Mouse (Mus musculus) heart, embryonic 11.5 days (tissue): ENCODE data around the gene Gdpd5. TPM values are rescaled to one million over a fixed set of nuclear protein-coding genes. Genes with fewer than 3 reads are reported as not detected.

Experiments used
- ATAC-seq: fragments of 200-750 bp; cut with Nextera tagmentation; replicated peaks from 2 replicates; pipeline ENCODE4 v1.8.0; 2017; ENCODE audit warnings: moderate library complexity; ENCODE audit not compliant: insufficient number of reproducible peaks, low FRiP score, low TSS enrichment
- H3K27ac ChIP-seq: fragments of 300-500 bp; sonication (generic); 2 replicates; pipeline ENCODE4 v1.5.1; 2014; ENCODE audit warnings: mild to moderate bottlenecking, low read depth, low read length
- H3K27me3 ChIP-seq: fragments of 300-500 bp; sonication (generic); 2 replicates; pipeline ENCODE4 v1.6.1; 2014; ENCODE audit warnings: mild to moderate bottlenecking, low read length, mixed read lengths; ENCODE audit not compliant: control insufficient read depth, insufficient read depth
- H3K36me3 ChIP-seq: fragments of 300-500 bp; sonication (generic); 2 replicates; pipeline ENCODE4 v1.6.1; 2014; ENCODE audit warnings: mild to moderate bottlenecking, low read length, moderate library complexity, mixed read lengths; ENCODE audit not compliant: control insufficient read depth, insufficient read depth
- H3K4me1 ChIP-seq: fragments of 300-500 bp; sonication (generic); 2 replicates; pipeline ENCODE4 v1.6.1; 2014; ENCODE audit warnings: low read length; ENCODE audit not compliant: control insufficient read depth, insufficient read depth
- H3K4me2 ChIP-seq: fragments of 300-500 bp; sonication (generic); 2 replicates; pipeline ENCODE4 v1.6.1; 2014; ENCODE audit warnings: mild to moderate bottlenecking, moderate library complexity
- H3K4me3 ChIP-seq: fragments of 300-500 bp; sonication (generic); 2 replicates; pipeline ENCODE4 v1.5.1; 2014; ENCODE audit warnings: low read depth, low read length
- H3K9ac ChIP-seq: fragments of 300-500 bp; sonication (generic); 2 replicates; pipeline ENCODE4 v1.6.1; 2014; ENCODE audit warnings: mild to moderate bottlenecking, low read depth, low read length, moderate library complexity
- H3K9me3 ChIP-seq: fragments of 300-500 bp; sonication (generic); replicated peaks from 2 replicates; pipeline ENCODE4 v1.6.1; 2016; ENCODE audit warnings: low read length; ENCODE audit not compliant: control insufficient read depth
- WGBS: fragments of 180-500 bp; shearing (Covaris S2); extraction: QIAGEN DNeasy Blood & Tissue Kit; methylation state at CpG from one replicate; pipeline ENCODE4 v1.1.7; 2014; ENCODE audit not compliant: insufficient replicate concordance; 5-methylcytosine and 5-hydroxymethylcytosine counted together
- polyA plus RNA-seq: library from polyadenylated mRNA; unstranded; fragments of >200 nt; fragmentation: Nextera tagmentation; extraction: Ambion mirVana; gene quantifications from 2 replicates; pipeline ENCODE4 v1.2.1, GENCODE M21; 2014

Gene Gdpd5
- polyA plus RNA-seq, 1 experiment from 2014 or later: 20.8 TPM

GRCm38 (mm10) chr7:99380491-99381213 is 562 bp upstream of the Gdpd5 start:
- Histone ChIP-seq H3K4me3 (peak overlapping the region; percentile 84), H3K4me2 (peak overlapping the region; percentile 95), H3K9me3 (no peaks in the 10 kb centered on the region), H3K27ac (peak overlapping the region; percentile 92), H3K36me3 (no peaks in the 10 kb centered on the region), H3K27me3 (no peaks in the 10 kb centered on the region), H3K9ac (peak overlapping the region; percentile 82), H3K4me1 (peaks cover 48% of the 10 kb centered on the region)
- WGBS: under 1% methylated on average over 24 of the region's 24 CpGs
- ATAC-seq: peak; percentile 41

- H3K4me1 ChIP-seq: peaks cover 59% of the 10 kb centered on the region
- peak overlapping the region; percentile 84 for H3K4me3 ChIP-seq
- H3K27ac ChIP-seq: peak overlapping the region; percentile 92
- H3K4me2 ChIP-seq: peak overlapping the region; percentile 95
- 8% methylated on average over 30 of the region's 30 CpGs for WGBS
- H3K36me3 ChIP-seq: no peaks in the 10 kb centered on the region; the same call in 1 of the 2 replicates
- H3K9ac ChIP-seq: peak overlapping the region; percentile 85
- H3K27me3 ChIP-seq: no peaks in the 10 kb centered on the region
- no peak for ATAC-seq
- no peaks in the 10 kb centered on the region for H3K9me3 ChIP-seq
These were observed 1.1 kb downstream of the Gdpd5 start for GRCm38 (mm10) chr7:99382088-99383000.

- Histone ChIP-seq H3K4me2 (peak overlapping the region; percentile 95), H3K36me3 (no peaks in the 10 kb centered on the region; the same call in 1 of the 2 replicates), H3K27ac (peak overlapping the region; percentile 68), H3K9me3 (no peaks in the 10 kb centered on the region), H3K27me3 (no peaks in the 10 kb centered on the region), H3K4me1 (peaks cover 68% of the 10 kb centered on the region), H3K9ac (peak overlapping the region; percentile 65; the same call in 1 of the 2 replicates), H3K4me3 (peak overlapping the region; percentile 84)
- ATAC-seq: no peak
- 46% methylated on average over 5 of the region's 5 CpGs for WGBS
These were observed 2.0 kb downstream of the Gdpd5 start for GRCm38 (mm10) chr7:99383246-99383645.

- Histone ChIP-seq H3K4me3 (peak overlapping the region; percentile 84; the same call in 1 of the 2 replicates), H3K9ac (peak overlapping the region; percentile 65), H3K4me1 (peaks cover 71% of the 10 kb centered on the region), H3K4me2 (peak overlapping the region; percentile 95), H3K27ac (peak overlapping the region; percentile 68), H3K27me3 (no peaks in the 10 kb centered on the region), H3K9me3 (no peaks in the 10 kb centered on the region), H3K36me3 (peaks cover 2% of the 10 kb centered on the region; the same call in 1 of the 2 replicates)
- ATAC-seq: peak; percentile 20; the same call in 1 of the 2 replicates
- WGBS: 5% methylated on average over 4 of the region's 4 CpGs
These were observed 2.9 kb downstream of the Gdpd5 start for GRCm38 (mm10) chr7:99384101-99384611.

GRCm38 (mm10) chr7:99386030-99386429 is 4.8 kb downstream of the Gdpd5 start:
- no peak overlapping the region for H3K27ac ChIP-seq
- H3K9ac ChIP-seq: no peak overlapping the region
- ATAC-seq: no peak
- no peak overlapping the region for H3K4me3 ChIP-seq
- no peaks in the 10 kb centered on the region for H3K9me3 ChIP-seq
- H3K36me3 ChIP-seq: peaks cover 2% of the 10 kb centered on the region; the same call in 1 of the 2 replicates
- peaks cover 77% of the 10 kb centered on the region for H3K4me1 ChIP-seq
- WGBS: 60% methylated on average over 5 of the region's 5 CpGs
- no peak overlapping the region for H3K4me2 ChIP-seq
- H3K27me3 ChIP-seq: no peaks in the 10 kb centered on the region

GRCm38 (mm10) chr7:99386811-99387210 is 5.6 kb downstream of the Gdpd5 start:
- H3K36me3 ChIP-seq: peaks cover 2% of the 10 kb centered on the region; the same call in 1 of the 2 replicates
- ATAC-seq: no peak
- peaks cover 82% of the 10 kb centered on the region for H3K4me1 ChIP-seq
- whole genome bisulfite sequencing: 81% methylated on average over 4 of the region's 4 CpGs
- H3K27ac ChIP-seq: no peak overlapping the region
- no peaks in the 10 kb centered on the region for H3K27me3 ChIP-seq
- H3K4me2 ChIP-seq: no peak overlapping the region
- no peak overlapping the region for H3K9ac ChIP-seq
- H3K9me3 ChIP-seq: no peaks in the 10 kb centered on the region
- H3K4me3 ChIP-seq: no peak overlapping the region

GRCm38 (mm10) chr7:99387356-99387755 is 6.1 kb downstream of the Gdpd5 start:
- Histone ChIP-seq H3K27me3 (no peaks in the 10 kb centered on the region), H3K36me3 (peaks cover 2% of the 10 kb centered on the region; the same call in 1 of the 2 replicates), H3K4me2 (no peak overlapping the region), H3K4me1 (peaks cover 82% of the 10 kb centered on the region), H3K27ac (no peak overlapping the region), H3K9ac (0 out of 2 replicates have a peak overlapping the region, but pooled peaks have one; percentile 22), H3K4me3 (no peak overlapping the region), H3K9me3 (no peaks in the 10 kb centered on the region)
- WGBS: 84% methylated on average over 5 of the region's 5 CpGs
- ATAC-seq: no peak

- Histone ChIP-seq H3K9ac (no peak overlapping the region), H3K36me3 (peaks cover 5% of the 10 kb centered on the region; the same call in 1 of the 2 replicates)
- WGBS: 32% methylated on average over 4 of the region's 4 CpGs
These were observed 9.3 kb downstream of the Gdpd5 start for GRCm38 (mm10) chr7:99390559-99390958.

More at GRCm38 (mm10) chr7:99390559-99390958, 9.3 kb downstream of the Gdpd5 start:
- H3K27ac ChIP-seq: peak overlapping the region; percentile 7; the same call in 1 of the 2 replicates
- H3K9me3 ChIP-seq: no peaks in the 10 kb centered on the region
- H3K4me1 ChIP-seq: peaks cover 52% of the 10 kb centered on the region
- no peaks in the 10 kb centered on the region for H3K27me3 ChIP-seq
- H3K4me2 ChIP-seq: no peak overlapping the region
- ATAC-seq: no peak
- no peak overlapping the region for H3K4me3 ChIP-seq
